Mouse (Mus musculus) megakaryocyte, embryonic 14.5 days (primary cell): Measurements from ENCODE around the gene Chchd1. TPM values are rescaled to one million over a fixed set of nuclear protein-coding genes. Genes with fewer than 3 reads are reported as not detected.

Experiments used
- H3K27me3 ChIP-seq: replicated peaks from 2 replicates; pipeline ENCODE3; 2012; ENCODE audit warnings: inconsistent platforms
- H3K36me3 ChIP-seq: replicated peaks from 2 replicates; pipeline ENCODE3; 2012; ENCODE audit warnings: low read length, inconsistent platforms, mixed read lengths
- H3K4me1 ChIP-seq: 2 replicates; pipeline ENCODE4 v1.6.1; 2012; ENCODE audit warnings: inconsistent platforms
- H3K4me3 ChIP-seq: replicated peaks from 2 replicates; pipeline ENCODE3; 2012; ENCODE audit warnings: moderate library complexity, mild to moderate bottlenecking, inconsistent platforms
- H3K9me3 ChIP-seq: 2 replicates; pipeline ENCODE4 v1.6.1; 2012; ENCODE audit warnings: inconsistent platforms
- FLI1 ChIP-seq: IDR thresholded peaks from 2 replicates; pipeline ENCODE4 v1.6.1; 2012; ENCODE audit warnings: low read length, inconsistent platforms, mixed read lengths
- GATA1 ChIP-seq: IDR thresholded peaks from 3 replicates; pipeline ENCODE4 v1.6.1; 2012; ENCODE audit warnings: mixed read lengths, low read length, inconsistent platforms, borderline replicate concordance
- polyA plus RNA-seq: library from polyadenylated mRNA; stranded (reverse); fragments of >175 nt; gene quantifications from 2 replicates; pipeline ENCODE4 v1.2.3, GENCODE M21; 2012; ENCODE audit warnings: low replicate concordance; ENCODE audit not compliant: insufficient read depth

Gene Chchd1
- polyA plus RNA-seq, 1 experiment: 7.2 TPM

DNA sequence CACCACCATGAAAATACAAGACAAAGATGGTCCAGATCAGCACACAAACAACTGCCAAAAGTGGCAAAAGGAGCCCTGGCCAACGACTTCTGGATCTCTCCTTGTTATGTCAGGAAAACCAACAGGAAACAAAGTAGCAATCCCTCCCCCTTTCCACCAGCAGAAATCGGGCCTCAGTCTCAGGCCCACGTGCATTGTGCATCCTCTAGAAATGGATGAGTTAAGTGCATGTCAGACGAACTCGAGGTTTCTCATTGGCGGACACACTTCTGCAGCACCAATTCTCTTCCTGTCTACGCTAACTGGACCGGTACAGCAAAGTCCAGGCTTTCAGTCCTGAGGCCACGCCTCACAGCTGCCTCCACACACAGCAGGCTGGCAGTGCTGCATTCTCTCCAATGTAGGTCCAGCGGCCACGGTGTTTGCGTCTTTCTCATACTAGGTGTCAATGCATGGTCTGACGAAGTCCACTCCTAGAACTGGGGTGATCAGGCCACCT lies 33.1 kb downstream of the Chchd1 start:
- Histone ChIP-seq H3K4me1 (peaks cover 45% of the 10 kb centered on the region), H3K4me3 (no peak overlapping the region), H3K9me3 (no peaks in the 10 kb centered on the region), H3K36me3 (peaks cover 76% of the 10 kb centered on the region), H3K27me3 (no peaks in the 10 kb centered on the region)
- TF ChIP-seq FLI1 (no peak), GATA1 (no peak)

- H3K27me3 ChIP-seq: no peaks in the 10 kb centered on the region
- peak overlapping the region; percentile 14 for H3K4me3 ChIP-seq
- no peak for TF ChIP-seq GATA1
- no peak for TF ChIP-seq FLI1
- no peaks in the 10 kb centered on the region for H3K9me3 ChIP-seq
- H3K36me3 ChIP-seq: peaks cover 76% of the 10 kb centered on the region
- peaks cover 47% of the 10 kb centered on the region for H3K4me1 ChIP-seq
Measured at GRCm38 (mm10) chr14:20737306-20737705, 34.5 kb downstream of the Chchd1 start.

- peaks cover 37% of the 10 kb centered on the region for H3K4me1 ChIP-seq
- H3K9me3 ChIP-seq: no peaks in the 10 kb centered on the region
- TF ChIP-seq FLI1 (no peak), GATA1 (no peak)
- no peak overlapping the region for H3K4me3 ChIP-seq
- peaks cover 80% of the 10 kb centered on the region for H3K36me3 ChIP-seq
- H3K27me3 ChIP-seq: no peaks in the 10 kb centered on the region
Measured at GRCm38 (mm10) chr14:20738511-20738910, 35.7 kb downstream of the Chchd1 start.

GRCm38 (mm10) chr14:20741301-20741700 lies 38.5 kb downstream of the Chchd1 start:
- Histone ChIP-seq H3K4me3 (no peak overlapping the region), H3K27me3 (no peaks in the 10 kb centered on the region), H3K4me1 (peaks cover 14% of the 10 kb centered on the region), H3K36me3 (peaks cover 95% of the 10 kb centered on the region), H3K9me3 (no peaks in the 10 kb centered on the region)
- TF ChIP-seq FLI1 (no peak), GATA1 (no peak)

- Histone ChIP-seq H3K4me1 (peaks cover 17% of the 10 kb centered on the region), H3K36me3 (peaks cover 95% of the 10 kb centered on the region), H3K27me3 (no peaks in the 10 kb centered on the region), H3K4me3 (no peak overlapping the region), H3K9me3 (no peaks in the 10 kb centered on the region)
- no peak for TF ChIP-seq FLI1
- no peak for TF ChIP-seq GATA1
Measured at GRCm38 (mm10) chr14:20743614-20744013, 40.8 kb downstream of the Chchd1 start.

DNA sequence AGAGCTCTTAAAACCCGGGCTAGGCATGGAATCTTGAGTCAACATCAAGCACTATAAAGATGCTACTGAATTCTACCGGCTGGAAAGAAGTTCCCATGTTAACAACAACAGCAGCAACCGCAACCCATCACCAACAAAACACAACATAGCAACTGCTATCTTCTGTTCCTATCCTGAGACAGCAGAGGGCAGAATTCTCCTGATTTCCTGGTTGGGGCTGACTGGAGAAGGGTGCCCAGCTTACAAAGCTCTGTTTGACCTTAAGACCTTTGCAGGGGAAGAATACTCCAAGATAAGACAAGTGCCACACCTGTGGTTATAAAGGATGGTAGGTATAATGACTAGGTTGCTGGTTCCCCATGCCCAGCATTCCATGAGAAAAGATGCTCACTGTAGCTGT lies 44.1 kb downstream of the Chchd1 start:
- peaks cover 9% of the 10 kb centered on the region for H3K4me1 ChIP-seq
- peaks cover 81% of the 10 kb centered on the region for H3K36me3 ChIP-seq
- H3K4me3 ChIP-seq: no peak overlapping the region
- TF ChIP-seq FLI1: no peak
- TF ChIP-seq GATA1: no peak
- H3K27me3 ChIP-seq: no peaks in the 10 kb centered on the region
- no peaks in the 10 kb centered on the region for H3K9me3 ChIP-seq

DNA sequence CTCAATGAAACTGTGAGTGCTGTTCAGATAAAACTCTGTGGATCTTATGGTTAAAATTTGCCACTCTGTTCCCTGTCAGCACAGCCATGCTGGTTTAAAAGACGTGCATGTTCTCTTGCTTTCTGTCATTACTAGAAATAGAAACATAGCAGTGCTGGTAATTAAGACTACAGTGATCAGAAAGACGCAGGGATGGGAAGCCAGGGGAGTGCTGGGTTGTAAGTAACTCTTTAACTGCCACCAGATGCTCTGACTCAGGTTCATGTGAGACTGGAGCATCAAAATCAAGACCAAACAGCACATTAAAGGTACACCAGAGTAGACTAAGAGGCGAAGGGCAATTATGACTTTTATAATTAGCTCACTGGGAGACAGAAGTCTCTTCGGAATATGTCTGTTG lies 45.6 kb downstream of the Chchd1 start:
- H3K4me1 ChIP-seq: peaks cover 9% of the 10 kb centered on the region
- no peak for TF ChIP-seq FLI1
- no peak for TF ChIP-seq GATA1
- peaks cover 79% of the 10 kb centered on the region for H3K36me3 ChIP-seq
- no peaks in the 10 kb centered on the region for H3K27me3 ChIP-seq
- no peak overlapping the region for H3K4me3 ChIP-seq
- H3K9me3 ChIP-seq: no peaks in the 10 kb centered on the region

DNA sequence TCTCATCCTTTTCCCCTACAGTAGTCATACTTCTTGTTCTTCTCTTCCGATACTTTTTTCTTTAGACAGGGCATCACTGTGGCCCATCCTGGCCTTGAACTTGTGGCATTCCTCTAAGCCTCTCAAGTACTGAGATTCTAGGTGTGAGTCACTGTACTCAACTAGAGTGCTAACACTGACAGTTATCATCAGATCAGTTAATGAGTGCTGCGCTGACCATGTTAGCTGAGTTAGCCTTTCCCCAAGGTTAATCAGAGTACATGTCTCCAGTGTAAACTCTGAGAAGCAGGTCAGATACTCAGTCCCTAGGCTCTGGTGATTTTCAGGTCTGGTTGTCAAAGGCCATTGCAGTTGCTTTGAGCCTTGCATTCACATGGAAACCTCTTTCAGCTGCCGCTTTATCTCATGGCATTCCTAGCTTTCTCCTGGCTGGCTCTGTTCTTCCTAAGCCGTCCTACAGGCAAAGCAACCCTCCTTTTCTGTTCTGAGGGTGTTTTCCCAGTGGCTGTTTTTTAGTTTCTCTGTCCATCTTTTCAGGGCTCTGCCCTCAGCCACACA lies 46.8 kb downstream of the Chchd1 start:
- Histone ChIP-seq H3K36me3 (peaks cover 78% of the 10 kb centered on the region), H3K4me3 (no peak overlapping the region), H3K27me3 (no peaks in the 10 kb centered on the region), H3K4me1 (peaks cover 10% of the 10 kb centered on the region), H3K9me3 (no peaks in the 10 kb centered on the region)
- TF ChIP-seq FLI1: no peak
- no peak for TF ChIP-seq GATA1

GRCm38 (mm10) chr14:20750503-20750902 lies 47.7 kb downstream of the Chchd1 start:
- H3K36me3 ChIP-seq: peaks cover 78% of the 10 kb centered on the region
- no peaks in the 10 kb centered on the region for H3K9me3 ChIP-seq
- peaks cover 11% of the 10 kb centered on the region for H3K4me1 ChIP-seq
- H3K4me3 ChIP-seq: no peak overlapping the region
- TF ChIP-seq GATA1 (no peak), FLI1 (no peak)
- H3K27me3 ChIP-seq: no peaks in the 10 kb centered on the region

GRCm38 (mm10) chr14:20753792-20754191 lies 51.0 kb downstream of the Chchd1 start:
- no peak overlapping the region for H3K4me3 ChIP-seq

More at GRCm38 (mm10) chr14:20753792-20754191, 51.0 kb downstream of the Chchd1 start:
- Histone ChIP-seq H3K27me3 (no peaks in the 10 kb centered on the region), H3K36me3 (peaks cover 79% of the 10 kb centered on the region), H3K4me1 (peaks cover 5% of the 10 kb centered on the region; the same call in 1 of the 2 replicates), H3K9me3 (no peaks in the 10 kb centered on the region)
- no peak for TF ChIP-seq FLI1

Other genes with a start within 250 kb of the Chchd1 start
- 37.0 and 167 TPM in 2 replicates for gene Anxa7, start 222.9 kb upstream of the Chchd1 start, polyA plus RNA-seq
- gene Mss51, start 206.1 kb upstream of the Chchd1 start, polyA plus RNA-seq: not detected in 2 replicates
- 1.00 and 1.6 TPM in 2 replicates for gene Ppp3cb, start 156.4 kb upstream of the Chchd1 start, polyA plus RNA-seq
- 1.5 TPM in 1 of 2 replicates, not detected in the other for gene Usp54, start 61.9 kb upstream of the Chchd1 start, polyA plus RNA-seq
- gene Myoz1, start 46.5 kb upstream of the Chchd1 start, polyA plus RNA-seq: not detected in 2 replicates
- 0.23 and 0.74 TPM in 2 replicates for gene Synpo2l, start 34.7 kb upstream of the Chchd1 start, polyA plus RNA-seq
- gene Sec24c, start 28.7 kb upstream of the Chchd1 start, polyA plus RNA-seq: 49.1 and 52.5 TPM in 2 replicates
- 8.5 and 13.9 TPM in 2 replicates for gene Fut11, start 8.0 kb upstream of the Chchd1 start, polyA plus RNA-seq
- gene Zswim8, start 4.5 kb downstream of the Chchd1 start, polyA plus RNA-seq: 73.4 and 150 TPM in 2 replicates
- gene Ndst2, start 31.6 kb downstream of the Chchd1 start, polyA plus RNA-seq: 4.0 and 4.1 TPM in 2 replicates
- 11.9 and 12.1 TPM in 2 replicates for gene Camk2g, start 91.1 kb downstream of the Chchd1 start, polyA plus RNA-seq
- gene Plau, start 133.7 kb downstream of the Chchd1 start, polyA plus RNA-seq: 0.35 TPM in 1 of 2 replicates, not detected in the other
- gene Vcl, start 226.4 kb downstream of the Chchd1 start, polyA plus RNA-seq: 76.3 and 106 TPM in 2 replicates